Mouse (Mus musculus) CH12.LX (cell line): ENCODE results near the gene Apoc2. TPM values are rescaled to one million over a fixed set of nuclear protein-coding genes. Genes with fewer than 3 reads are reported as not detected.

Source experiments
- DNase-seq: peaks from one replicate; pipeline ENCODE4 v3.0.0-alpha.2; 2013; ENCODE audit errors: extremely low read depth
- H3K27ac ChIP-seq: 2 replicates; pipeline ENCODE4 v1.5.1; 2012; ENCODE audit warnings: low read depth, mild to moderate bottlenecking, control low read depth, moderate library complexity; ENCODE audit not compliant: insufficient read depth
- H3K27me3 ChIP-seq: replicated peaks from 2 replicates; pipeline ENCODE3; 2012; ENCODE audit warnings: inconsistent platforms
- H3K36me3 ChIP-seq, 2 experiments: replicated peaks in 1 of 2; 2 replicates each; pipeline versions ENCODE3 to v1.6.1; 2012; ENCODE audit warnings: inconsistent platforms in 1 of 2, low read length in 1 of 2, mild to moderate bottlenecking in 1 of 2, mixed read lengths in 1 of 2, moderate library complexity in 1 of 2; ENCODE audit not compliant: control insufficient read depth in 1 of 2, insufficient read depth in 1 of 2
- H3K4me1 ChIP-seq, 2 experiments: 2 replicates each; pipeline ENCODE4 v1.6.1; 2012; ENCODE audit warnings: inconsistent platforms in 1 of 2, moderate library complexity in 1 of 2; ENCODE audit not compliant: insufficient read depth in 2 of 2, control insufficient read depth in 1 of 2
- H3K4me2 ChIP-seq: 2 replicates; pipeline ENCODE4 v1.6.1; 2012; ENCODE audit warnings: low read depth, mild to moderate bottlenecking, control low read depth; ENCODE audit not compliant: poor library complexity, insufficient read depth, severe bottlenecking
- H3K4me3 ChIP-seq, 3 experiments: fragments of 150-350 bp in 1 of 3; sonication (generic) in 1 of 3; replicated peaks in 1 of 3; 2 replicates each; pipeline versions ENCODE3 to v1.5.1; 2011 to 2012; ENCODE audit warnings: low read depth in 2 of 3, low read length in 2 of 3, mild to moderate bottlenecking in 2 of 3, moderate library complexity in 2 of 3, control low read depth in 1 of 3, improper control_type of control experiment in 1 of 3, inconsistent platforms in 1 of 3, mixed read lengths in 1 of 3; ENCODE audit not compliant: poor library complexity in 1 of 3
- H3K79me2 ChIP-seq: replicated peaks from 2 replicates; pipeline ENCODE4 v1.6.1; 2012; ENCODE audit warnings: mild to moderate bottlenecking, moderate library complexity; ENCODE audit not compliant: control insufficient read depth, poor library complexity, insufficient read depth, severe bottlenecking; ENCODE audit errors: extremely low read depth
- H3K9ac ChIP-seq: 2 replicates; pipeline ENCODE4 v1.6.1; 2012; ENCODE audit warnings: low read depth, mild to moderate bottlenecking, control low read depth, moderate library complexity; ENCODE audit not compliant: insufficient read depth
- H3K9me3 ChIP-seq: replicated peaks from 2 replicates; pipeline ENCODE3; 2012; ENCODE audit warnings: low read length, inconsistent platforms, mixed read lengths
- BHLHE40 ChIP-seq: IDR thresholded peaks from 2 replicates; pipeline ENCODE4 v1.6.1; 2011; ENCODE audit warnings: mild to moderate bottlenecking, low read depth, low read length, improper control_type of control experiment
- CHD1 ChIP-seq: IDR thresholded peaks from 2 replicates; pipeline ENCODE4 v1.6.1; 2012; ENCODE audit warnings: low read depth, low read length, improper control_type of control experiment, inconsistent platforms
- E2F4 ChIP-seq: IDR thresholded peaks from 2 replicates; pipeline ENCODE4 v1.6.1; 2011; ENCODE audit warnings: low read depth, low read length, improper control_type of control experiment; ENCODE audit not compliant: insufficient replicate concordance
- ELF1 ChIP-seq: IDR thresholded peaks from 2 replicates; pipeline ENCODE4 v1.6.1; 2014; ENCODE audit warnings: low read depth, mild to moderate bottlenecking, inconsistent platforms, low read length, improper control_type of control experiment
- EP300 ChIP-seq: IDR thresholded peaks from 2 replicates; pipeline ENCODE4 v1.6.1; 2011; ENCODE audit warnings: low read length, improper control_type of control experiment
- GABPA ChIP-seq: IDR thresholded peaks from 2 replicates; pipeline ENCODE4 v1.6.1; 2012; ENCODE audit warnings: low read depth, low read length, improper control_type of control experiment, inconsistent platforms; ENCODE audit not compliant: insufficient replicate concordance
- HCFC1 ChIP-seq: IDR thresholded peaks from 2 replicates; pipeline ENCODE4 v1.6.1; 2012; ENCODE audit warnings: low read depth, mild to moderate bottlenecking, inconsistent platforms, low read length, improper control_type of control experiment
- IRF4 ChIP-seq: IDR thresholded peaks from 2 replicates; pipeline ENCODE4 v1.6.1; 2014; ENCODE audit warnings: low read depth, mild to moderate bottlenecking, inconsistent platforms, low read length, improper control_type of control experiment
- JUN ChIP-seq: IDR thresholded peaks from 2 replicates; pipeline ENCODE4 v1.6.1; 2011; ENCODE audit warnings: low read depth, mild to moderate bottlenecking, low read length, improper control_type of control experiment, moderate library complexity; ENCODE audit not compliant: insufficient read depth
- KAT2A ChIP-seq: IDR thresholded peaks from 2 replicates; pipeline ENCODE4 v1.6.1; 2012; ENCODE audit warnings: low read length, improper control_type of control experiment, inconsistent platforms; ENCODE audit not compliant: insufficient replicate concordance
- MAFK ChIP-seq: IDR thresholded peaks from 2 replicates; pipeline ENCODE4 v1.6.1; 2011; ENCODE audit warnings: low read length, improper control_type of control experiment; ENCODE audit not compliant: insufficient replicate concordance
- MAX ChIP-seq: IDR thresholded peaks from 2 replicates; pipeline ENCODE4 v1.6.1; 2011; ENCODE audit warnings: low read length, improper control_type of control experiment
- MAZ ChIP-seq: IDR thresholded peaks from 2 replicates; pipeline ENCODE4 v1.6.1; 2012; ENCODE audit warnings: low read depth, mild to moderate bottlenecking, inconsistent platforms, low read length, improper control_type of control experiment, moderate library complexity
- MEF2A ChIP-seq: IDR thresholded peaks from 2 replicates; pipeline ENCODE4 v1.6.1; 2014; ENCODE audit warnings: low read depth, mild to moderate bottlenecking, inconsistent platforms, low read length, improper control_type of control experiment, borderline replicate concordance
- MXI1 ChIP-seq: IDR thresholded peaks from 2 replicates; pipeline ENCODE4 v1.6.1; 2011; ENCODE audit warnings: mild to moderate bottlenecking, low read depth, low read length, improper control_type of control experiment
- MYC ChIP-seq: IDR thresholded peaks from 2 replicates; pipeline ENCODE4 v1.6.1; 2011; ENCODE audit warnings: low read depth, mild to moderate bottlenecking, improper control_type of control experiment, low read length
- NELFE ChIP-seq: IDR thresholded peaks from 2 replicates; pipeline ENCODE4 v1.6.1; 2011; ENCODE audit warnings: low read depth, low read length, improper control_type of control experiment
- NRF1 ChIP-seq: IDR thresholded peaks from 2 replicates; pipeline ENCODE4 v1.6.1; 2014; ENCODE audit warnings: low read depth, mild to moderate bottlenecking, inconsistent platforms, low read length, improper control_type of control experiment, moderate library complexity
- POLR2A ChIP-seq: IDR thresholded peaks from 2 replicates; pipeline ENCODE4 v1.6.1; 2011; ENCODE audit warnings: low read depth, mild to moderate bottlenecking, improper control_type of control experiment, low read length
- POLR2AphosphoS2 ChIP-seq: IDR thresholded peaks from 2 replicates; pipeline ENCODE4 v1.6.1; 2011; ENCODE audit warnings: low read depth, low read length, improper control_type of control experiment
- RAD21 ChIP-seq: IDR thresholded peaks from 2 replicates; pipeline ENCODE4 v1.6.1; 2011; ENCODE audit warnings: low read depth, mild to moderate bottlenecking, low read length, improper control_type of control experiment, moderate library complexity
- RCOR1 ChIP-seq: conservative IDR thresholded peaks from 2 replicates; pipeline ENCODE4 v1.6.1; 2012; ENCODE audit warnings: low read depth, mild to moderate bottlenecking, inconsistent platforms, low read length, improper control_type of control experiment
- SMC3 ChIP-seq: IDR thresholded peaks from 2 replicates; pipeline ENCODE4 v1.6.1; 2011; ENCODE audit warnings: low read depth, low read length, improper control_type of control experiment
- TBP ChIP-seq: conservative IDR thresholded peaks from 2 replicates; pipeline ENCODE4 v1.6.1; 2011; ENCODE audit warnings: low read depth, low read length, improper control_type of control experiment
- TCF12 ChIP-seq: IDR thresholded peaks from 2 replicates; pipeline ENCODE4 v1.6.1; 2014; ENCODE audit warnings: low read depth, mild to moderate bottlenecking, inconsistent platforms, low read length, improper control_type of control experiment
- UBTF ChIP-seq: IDR thresholded peaks from 2 replicates; pipeline ENCODE4 v1.6.1; 2012; ENCODE audit warnings: low read depth, mild to moderate bottlenecking, inconsistent platforms, low read length, improper control_type of control experiment, moderate library complexity
- USF1 ChIP-seq: IDR thresholded peaks from 2 replicates; pipeline ENCODE4 v1.6.1; 2014; ENCODE audit warnings: low read depth, mild to moderate bottlenecking, inconsistent platforms, low read length, improper control_type of control experiment
- USF2 ChIP-seq: conservative IDR thresholded peaks from 2 replicates; pipeline ENCODE4 v1.6.1; 2011; ENCODE audit warnings: low read depth, low read length, improper control_type of control experiment
- ZC3H11A ChIP-seq: IDR thresholded peaks from 2 replicates; pipeline ENCODE4 v1.6.1; 2012; ENCODE audit warnings: low read depth, mild to moderate bottlenecking, inconsistent platforms, low read length, improper control_type of control experiment
- ZKSCAN1 ChIP-seq: IDR thresholded peaks from 2 replicates; pipeline ENCODE4 v1.6.1; 2012; ENCODE audit warnings: low read depth, inconsistent platforms, low read length, improper control_type of control experiment, borderline replicate concordance
- ZMIZ1 ChIP-seq: IDR thresholded peaks from 2 replicates; pipeline ENCODE4 v1.6.1; 2012; ENCODE audit warnings: low read depth, mild to moderate bottlenecking, inconsistent platforms, low read length, improper control_type of control experiment
- ZNF384 ChIP-seq: IDR thresholded peaks from 2 replicates; pipeline ENCODE4 v1.6.1; 2012; ENCODE audit warnings: low read depth, low read length, improper control_type of control experiment, inconsistent platforms
- dilution Hi-C: fragments of 300-500 bp; cut with MboI; formaldehyde crosslinking; loops from 2 replicates; pipeline ENCODE4 v1.14.3; 2020; ENCODE audit warnings: low sequenced_read_pairs; ENCODE audit not compliant: extremely low pct_unique_long_range_greater_than_20kb, extremely low pct_ligation_motif_present
- in situ Hi-C: fragments of 300-500 bp; cut with MboI; formaldehyde crosslinking; loops from 3 replicates; pipeline ENCODE4 v1.14.3; 2019; ENCODE audit warnings: low sequenced_read_pairs, low pct_ligation_motif_present, low pct_unique_long_range_greater_than_20kb, mixed read lengths
- polyA plus RNA-seq: library from polyadenylated mRNA; unstranded; fragments of >175 nt; gene quantifications from 2 replicates; pipeline ENCODE4 v1.2.1, GENCODE M21; 2012; ENCODE audit warnings: low read depth; ENCODE audit not compliant: insufficient read length
- total RNA-seq, 2 experiments: library from RNA; depleted of rRNA; stranded (reverse); fragments of 300-350 nt in 1 of 2; fragments of >200 nt in 1 of 2; gene quantifications; 2 replicates each; pipeline ENCODE4 v1.2.3; 2012 to 2014

Gene Apoc2
- total and polyA plus RNA-seq, 3 experiments, result not detected

- Histone ChIP-seq H3K4me1 (peaks cover 19 to 51% of the 10 kb centered on the region in 2 experiments), H3K4me3 (no peak overlapping the region), H3K27ac (no peak overlapping the region), H3K79me2 (peaks cover 5% of the 10 kb centered on the region; the same call in 1 of the 2 replicates), H3K36me3 (peaks cover 53 to 65% of the 10 kb centered on the region in 2 experiments), H3K4me2 (no peak overlapping the region), H3K9me3 (no peaks in the 10 kb centered on the region), H3K27me3 (no peaks in the 10 kb centered on the region), H3K9ac (no peak overlapping the region)
- in situ Hi-C loops, result no loop called here
- DNase-seq, result no peak
- TF ChIP-seq TCF12 (no peak), POLR2AphosphoS2 (0 out of 2 replicates have a peak, but pooled peaks have one; percentile 56)
- dilution Hi-C loops, result no loop called here
These were observed 45.5 kb downstream of the Apoc2 start for GRCm38 (mm10) chr7:19632275-19632674.

- in situ Hi-C loops, result no loop called here
- Histone ChIP-seq H3K4me2 (peak within 1 kb of the TSS; percentile 52), H3K27me3 (no peaks in the 10 kb centered on the region), H3K27ac (peak within 1 kb of the TSS; percentile 96), H3K9me3 (no peaks in the 10 kb centered on the region), H3K4me3 (peak within 1 kb of the TSS; percentile 65 to 91 (median 73)), H3K4me1 (peaks cover 11 to 45% of the 10 kb centered on the region in 2 experiments), H3K9ac (peak within 1 kb of the TSS; percentile 77), H3K79me2 (peaks cover 5% of the 10 kb centered on the region; the same call in 1 of the 2 replicates), H3K36me3 (peaks cover 33 to 58% of the 10 kb centered on the region in 2 experiments)
- dilution Hi-C loops, result no loop called here
- peak; percentile 86 for DNase-seq
- peak; percentile 94 for TF ChIP-seq BHLHE40
- TF ChIP-seq RAD21, result no peak
- no peak for TF ChIP-seq ZMIZ1
- no peak for TF ChIP-seq EP300
- no peak for TF ChIP-seq MAFK
- TF ChIP-seq RCOR1, result no peak
- no peak for TF ChIP-seq GABPA
- TF ChIP-seq IRF4, result no peak; the same call in 1 of the 2 replicates
- peak; percentile 54; the same call in 1 of the 2 replicates for TF ChIP-seq ELF1
- TF ChIP-seq MYC, result no peak
- 0 out of 2 replicates have a peak, but pooled peaks have one; percentile 30 for TF ChIP-seq TBP
- TF ChIP-seq E2F4, result no peak
- TF ChIP-seq MAX, result peak; percentile 85
- no peak for TF ChIP-seq ZNF384
- no peak; the same call in 1 of the 2 replicates for TF ChIP-seq CHD1
- peak; percentile 67; the same call in 1 of the 2 replicates for TF ChIP-seq MAZ
- peak; percentile 49; the same call in 1 of the 2 replicates for TF ChIP-seq HCFC1
- TF ChIP-seq MEF2A, result 0 out of 2 replicates have a peak, but pooled peaks have one; percentile 11
- TF ChIP-seq POLR2AphosphoS2, result no peak
- TF ChIP-seq NELFE, result peak; percentile 54
- TF ChIP-seq UBTF, result no peak
- TF ChIP-seq KAT2A, result no peak
- no peak for TF ChIP-seq MXI1
- no peak for TF ChIP-seq ZC3H11A
- no peak for TF ChIP-seq SMC3
- peak; percentile 94 for TF ChIP-seq USF1
- TF ChIP-seq NRF1, result peak; percentile 51; the same call in 1 of the 2 replicates
- no peak for TF ChIP-seq JUN
- no peak for TF ChIP-seq ZKSCAN1
- TF ChIP-seq USF2, result peak; percentile 86
- peak; percentile 51; the same call in 1 of the 2 replicates for TF ChIP-seq TCF12
- TF ChIP-seq POLR2A, result peak; percentile 43; the same call in 1 of the 2 replicates
These were observed 48.4 kb downstream of the Apoc2 start, which contains the start of gene Relb for GRCm38 (mm10) chr7:19629361-19629734. Relb (minus strand) TSS chr7:19629438.
